Mouse (Mus musculus): ENCODE data around the gene Myo10. TPM values are rescaled to one million over a fixed set of nuclear protein-coding genes. Genes with fewer than 3 reads are reported as not detected.

The Myo10 gene
- polyA plus RNA-seq (2015; fragmentation: Nextera tagmentation; extraction: Ambion mirVana), result 19.7 and 20.2 TPM in 2 replicates

GRCm38 (mm10) chr15:25622200-25622866 is at the start of gene Myo10:
TSS of gene Myo10 (plus strand) at chr15:25622525.

GRCm38 (mm10) chr15:25843086-25843991 is 221.0 kb downstream of the Myo10 start, which contains the start of gene Retreg1:
TSS of gene Retreg1 (plus strand) at chr15:25843180.

Other genes with a start within 250 kb of the Myo10 start
- 19.4 and 31.6 TPM in 2 replicates for gene Basp1, start 208.8 kb upstream of the Myo10 start, polyA plus RNA-seq (2015; fragmentation: Nextera tagmentation; extraction: Ambion mirVana)
- gene Retreg1, start 220.7 kb downstream of the Myo10 start, polyA plus RNA-seq (2015; fragmentation: Nextera tagmentation; extraction: Ambion mirVana), result 126 and 133 TPM in 2 replicates